ENCODE assay signal across 7 mouse cellular contexts in the genomic region with DNA sequence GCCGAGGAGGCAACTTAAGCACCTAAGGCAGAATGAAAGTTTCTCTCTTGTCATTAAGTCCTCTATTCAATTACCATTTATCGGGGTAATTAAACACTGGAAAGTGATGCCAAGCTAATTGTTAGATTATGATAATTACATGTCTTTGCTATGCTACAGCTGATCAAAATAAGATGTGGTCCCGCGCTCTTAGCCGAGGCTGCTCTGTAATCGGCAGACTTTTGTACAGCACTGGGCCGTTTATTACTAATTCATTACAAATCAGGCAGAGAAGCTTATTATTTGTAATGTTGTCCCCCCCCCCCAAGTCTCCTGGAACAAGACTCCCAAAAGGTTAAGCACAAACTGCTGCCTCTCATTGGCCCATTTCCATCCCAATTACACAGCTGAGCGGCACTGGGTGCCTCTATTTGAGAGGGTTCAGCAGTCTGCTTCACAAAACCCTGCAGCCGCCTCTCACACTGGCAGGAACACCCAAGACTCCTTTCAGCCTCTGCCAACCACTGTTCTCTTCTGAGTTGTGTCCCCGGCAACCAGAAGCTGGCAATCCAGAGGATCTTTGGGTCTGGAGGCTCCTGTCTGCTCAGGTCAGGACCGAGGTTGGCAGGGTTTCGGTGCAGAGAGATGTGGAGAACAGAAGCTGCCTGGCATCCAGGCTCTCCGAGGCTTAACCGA.
DNase-seq lines count a peak whose midpoint lies in the region; ATAC-seq lines count a peak whose summit lies in the region.

No protein-coding gene starts in this region.

- ATAC-seq in frontal cortex, adult (ENCODE audit: low TSS enrichment) = peak; percentile 65
- no peak for ATAC-seq in megakaryocyte, adult 5-6 weeks (ENCODE audit: poor library complexity, severe bottlenecking)

- DNase-seq in cerebellum, postnatal 10 days = peak; percentile 71 to 83
- DNase-seq in layer of hippocampus, postnatal 36 days = peak; percentile 70 to 72
- DNase-seq in retina, adult 2 months (ENCODE audit: low read depth, low spot score) = peak; percentile 13
- DNase-seq in urinary bladder, adult 18-20 months (ENCODE audit: low spot score in 2 of 2) = no peak
- DNase-seq in ovary, postnatal 10 days (ENCODE audit: low spot score) = no peak

Comparison
In these comparisons a context has a peak if more than half of its experiments do, and no peak if none do; other contexts are left out.
1. DNase-seq: peak in cerebellum, postnatal 10 days (2 of 2), layer of hippocampus, postnatal 36 days (2 of 2) and retina, adult 2 months (single experiment); none in urinary bladder, adult 18-20 months (0 of 2) and ovary, postnatal 10 days (single experiment).